Mouse (Mus musculus): Measurements from ENCODE around the gene Pdk4. TPM values are rescaled to one million over a fixed set of nuclear protein-coding genes. Genes with fewer than 3 reads are reported as not detected.
A peak's percentile ranks its signal among the peaks of the same experiment; 100 is the strongest.

The Pdk4 gene
- 6.0 TPM for polyA plus RNA-seq (2021)

DNA sequence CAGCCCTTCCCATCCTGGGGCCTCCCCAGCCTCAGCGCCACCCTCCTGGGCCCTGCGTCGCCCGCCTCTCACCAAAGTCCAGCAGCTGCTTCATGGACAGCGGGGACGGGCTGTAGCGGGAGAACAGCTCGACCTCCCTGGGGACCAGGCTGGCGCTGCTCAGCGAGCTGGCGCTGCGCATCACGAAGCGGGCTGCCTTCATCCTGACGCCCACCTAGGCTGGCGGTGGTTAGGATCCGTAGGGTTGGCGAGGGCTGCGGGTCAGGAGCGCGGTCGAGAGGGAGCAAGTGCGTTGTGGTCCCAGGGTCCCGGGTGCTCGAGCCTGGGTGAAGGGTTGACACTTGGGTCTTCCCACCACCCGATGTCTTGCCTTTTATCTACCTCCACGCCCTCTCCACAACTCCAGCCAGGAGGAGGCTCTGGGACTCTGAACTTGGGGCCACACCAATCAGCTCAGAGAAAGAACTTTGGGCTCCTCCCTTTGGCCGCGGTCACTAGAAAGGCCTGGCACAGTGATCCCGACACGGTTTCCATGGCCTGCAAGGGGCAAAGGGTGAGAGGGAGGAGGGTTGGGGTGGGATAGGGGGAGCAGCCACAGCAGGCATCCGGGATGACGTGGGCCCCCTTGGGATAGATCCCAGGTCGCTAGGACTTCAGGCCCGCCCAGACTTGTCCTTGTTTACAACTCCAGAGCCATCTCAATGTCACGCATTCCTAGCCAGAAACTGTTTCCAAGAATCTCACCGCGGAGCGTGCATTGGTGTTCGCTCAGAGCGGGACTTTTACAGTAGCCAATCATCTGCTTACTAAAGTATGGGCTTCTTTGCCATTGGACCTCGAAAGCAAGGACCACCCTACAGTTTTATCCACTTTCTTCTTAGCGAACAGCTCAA lies at the start of gene Pdk4:
TSS of gene Pdk4 (minus strand) at position 349 of the 893 bp plus-strand sequence.
- H3K27me3 ChIP-seq = no peaks in the 10 kb centered on the region
- ChIA-PET POLR2A (no interaction called here), CTCF (interaction anchor here (1.1 kb wide), 1 partner anchor 10 kb away, joined by 4 read pairs; no protein-coding TSS in a partner anchor)
- TF ChIP-seq CTCF (IDR thresholded peaks at IDR 0.05) = no peak
- ATAC-seq (peak; percentile 98), DNase-seq (ENCODE audit: low read depth, low spot score) (peak; percentile 79)
- in situ Hi-C loops (cut with MboI; ENCODE audit: low pct_unique_long_range_greater_than_20kb) = no loop called here

DNA sequence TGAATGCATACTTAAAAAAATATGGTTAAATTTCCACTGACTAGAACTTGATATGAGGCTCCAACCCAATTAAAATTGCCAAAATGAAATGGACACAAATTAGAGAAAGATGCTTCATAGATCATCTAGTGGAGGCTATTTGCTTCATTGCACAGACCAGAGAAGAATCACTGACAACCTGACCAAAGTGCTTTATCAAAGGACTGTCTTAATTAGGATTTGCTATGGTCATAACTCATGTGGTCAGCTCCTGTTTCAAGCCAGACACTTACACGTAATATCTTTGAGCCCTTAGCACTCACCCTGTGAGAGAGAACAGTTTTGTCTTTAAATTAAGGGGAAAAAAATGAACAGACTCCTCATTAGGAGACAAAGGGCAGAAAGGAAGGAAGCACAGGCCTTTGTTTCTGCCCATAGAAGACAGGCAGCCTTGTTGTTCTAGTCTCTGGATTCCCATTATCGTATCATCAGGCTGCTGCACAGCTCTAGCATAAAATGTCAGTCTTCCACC lies 41.8 kb upstream of the Pdk4 start:
- DNase-seq (ENCODE audit: low read depth, low spot score) (no peak), ATAC-seq (no peak)
- POLR2A ChIA-PET = no interaction called here
- H3K27me3 ChIP-seq = peaks cover 19% of the 10 kb centered on the region
- in situ Hi-C loops (cut with MboI; ENCODE audit: low pct_unique_long_range_greater_than_20kb) = no loop called here
- CTCF ChIA-PET = no interaction called here
- TF ChIP-seq CTCF (IDR thresholded peaks at IDR 0.05) = no peak

DNA sequence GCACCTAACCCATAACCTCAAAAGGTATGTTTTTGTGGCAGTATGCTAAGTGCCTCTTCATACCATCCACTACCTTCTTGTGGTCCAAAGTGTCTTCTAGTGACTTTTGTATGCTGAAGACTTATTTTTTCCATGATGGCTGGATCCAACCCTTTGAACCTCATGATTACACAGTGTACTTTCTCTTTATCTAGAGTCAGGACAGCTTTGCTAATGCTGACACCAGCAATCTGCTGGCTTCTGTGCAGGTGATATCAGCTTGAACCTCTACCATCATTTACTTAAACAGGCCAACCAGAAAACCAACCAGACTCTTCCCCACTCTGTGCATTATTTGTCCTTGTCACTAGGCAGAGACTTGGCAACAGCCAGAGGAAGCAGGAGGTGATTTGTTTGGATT lies 39.6 kb upstream of the Pdk4 start:
- TF ChIP-seq CTCF (IDR thresholded peaks at IDR 0.05) = no peak
- in situ Hi-C loops (cut with MboI; ENCODE audit: low pct_unique_long_range_greater_than_20kb) = no loop called here
- ChIA-PET CTCF (interaction anchor here (1.2 kb wide), 1 partner anchor 14 kb away, joined by 3 read pairs; no protein-coding TSS in a partner anchor), POLR2A (no interaction called here)
- ATAC-seq (no peak), DNase-seq (ENCODE audit: low read depth, low spot score) (no peak)
- H3K27me3 ChIP-seq = peaks cover 24% of the 10 kb centered on the region

DNA sequence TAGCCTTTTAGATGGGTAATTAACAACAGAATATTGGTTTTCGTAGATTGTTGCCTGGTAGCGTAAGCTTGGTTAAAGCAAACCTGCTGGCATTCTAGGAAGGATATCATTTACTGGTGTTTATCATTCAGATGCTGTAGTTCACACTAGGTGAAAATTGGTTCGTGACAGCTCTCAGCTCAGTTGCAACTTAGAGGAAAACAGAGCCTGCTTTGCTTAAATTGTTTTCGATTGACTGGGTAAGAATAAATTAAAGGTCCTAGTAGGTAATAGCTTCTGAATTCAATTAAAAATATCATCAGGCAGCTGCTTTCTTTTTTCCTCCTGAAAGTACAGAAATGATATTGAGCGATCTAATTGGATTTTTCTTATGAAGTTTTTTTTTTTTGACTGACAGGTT lies 21.0 kb upstream of the Pdk4 start:
- DNase-seq (ENCODE audit: low read depth, low spot score) (no peak), ATAC-seq (no peak)
- TF ChIP-seq CTCF (IDR thresholded peaks at IDR 0.05) = no peak
- peaks cover 2% of the 10 kb centered on the region for H3K27me3 ChIP-seq
- in situ Hi-C loops (cut with MboI; ENCODE audit: low pct_unique_long_range_greater_than_20kb) = no loop called here
- ChIA-PET CTCF (interaction anchor here (2.7 kb wide), 1 partner anchor 10 kb away, joined by 6 read pairs; no protein-coding TSS in a partner anchor), POLR2A (no interaction called here)

DNA sequence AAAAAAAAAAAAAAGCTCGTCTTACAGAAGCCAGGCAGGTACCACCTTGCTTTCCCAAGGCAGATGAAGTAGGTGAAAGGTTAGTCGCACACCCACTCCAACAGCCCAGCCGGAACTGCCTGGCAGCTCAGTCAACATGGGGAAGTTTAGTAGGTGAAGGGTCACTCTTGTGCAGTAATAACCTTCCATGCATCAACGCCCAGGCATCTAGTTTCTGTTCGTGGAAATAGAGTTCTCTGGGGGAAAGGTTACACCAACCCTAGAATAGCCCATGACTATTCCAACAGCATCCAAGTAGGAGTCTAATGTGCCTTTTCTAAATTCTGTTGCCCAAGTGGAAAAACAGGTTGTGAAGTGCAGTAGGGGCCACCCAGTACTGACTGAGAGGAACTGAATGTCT lies 13.6 kb upstream of the Pdk4 start:
- ChIA-PET CTCF (no interaction called here), POLR2A (no interaction called here)
- DNase-seq (ENCODE audit: low read depth, low spot score) = peak; percentile 72
- no peaks in the 10 kb centered on the region for H3K27me3 ChIP-seq
- ATAC-seq = peak; percentile 77
- in situ Hi-C loops (cut with MboI; ENCODE audit: low pct_unique_long_range_greater_than_20kb) = loop anchor here (5.0 kb wide), 1 partner anchor 92 kb away; no protein-coding TSS in a partner anchor
- TF ChIP-seq CTCF (IDR thresholded peaks at IDR 0.05) = no peak

DNA sequence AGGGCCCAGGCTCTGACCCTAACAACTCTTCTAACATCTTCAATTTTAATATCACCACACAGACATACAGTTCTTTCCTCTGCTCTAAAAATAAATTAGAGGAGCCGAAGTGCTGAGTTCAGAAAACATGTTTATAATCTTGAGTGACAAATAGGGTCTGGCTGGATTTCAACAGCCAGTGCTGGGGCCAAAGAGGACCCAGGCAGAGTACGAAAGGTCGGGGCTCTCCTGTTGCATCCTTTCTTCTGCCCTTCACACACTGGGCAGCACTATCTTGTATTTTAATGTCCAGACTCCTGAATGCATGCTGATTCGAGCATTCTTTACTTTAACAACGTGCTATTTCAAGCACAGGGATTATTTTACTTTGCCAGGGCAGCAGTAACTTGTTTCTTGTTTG lies 13.2 kb upstream of the Pdk4 start:
- TF ChIP-seq CTCF (IDR thresholded peaks at IDR 0.05) = no peak
- CTCF ChIA-PET = no interaction called here
- no peak for DNase-seq (ENCODE audit: low read depth, low spot score)
- in situ Hi-C loops (cut with MboI; ENCODE audit: low pct_unique_long_range_greater_than_20kb) = no loop called here
- POLR2A ChIA-PET = no interaction called here
- H3K27me3 ChIP-seq = no peaks in the 10 kb centered on the region
- ATAC-seq = peak; percentile 42

DNA sequence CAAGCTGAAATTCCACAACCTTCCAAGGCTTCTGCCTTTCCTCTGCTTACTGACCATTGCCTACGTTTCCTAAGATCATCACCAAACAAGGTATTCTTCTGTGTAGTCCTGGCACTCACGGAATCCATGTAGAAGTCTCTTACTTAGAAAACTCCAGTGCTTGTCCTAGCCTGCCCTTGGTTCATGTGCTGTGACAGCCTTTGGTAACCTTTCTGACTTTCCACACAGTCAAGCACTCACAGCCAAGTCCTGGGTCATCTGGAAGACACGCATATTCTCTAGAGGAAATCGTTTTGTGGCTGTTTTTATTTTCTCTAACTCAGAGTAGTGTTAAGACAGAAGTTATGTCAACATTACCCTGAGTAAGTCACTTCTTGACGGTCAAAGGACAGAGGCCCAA lies 11.7 kb upstream of the Pdk4 start:
- CTCF ChIA-PET = no interaction called here
- DNase-seq (ENCODE audit: low read depth, low spot score) (no peak), ATAC-seq (no peak)
- in situ Hi-C loops (cut with MboI; ENCODE audit: low pct_unique_long_range_greater_than_20kb) = no loop called here
- POLR2A ChIA-PET = no interaction called here
- TF ChIP-seq CTCF (IDR thresholded peaks at IDR 0.05) = no peak
- H3K27me3 ChIP-seq = no peaks in the 10 kb centered on the region

DNA sequence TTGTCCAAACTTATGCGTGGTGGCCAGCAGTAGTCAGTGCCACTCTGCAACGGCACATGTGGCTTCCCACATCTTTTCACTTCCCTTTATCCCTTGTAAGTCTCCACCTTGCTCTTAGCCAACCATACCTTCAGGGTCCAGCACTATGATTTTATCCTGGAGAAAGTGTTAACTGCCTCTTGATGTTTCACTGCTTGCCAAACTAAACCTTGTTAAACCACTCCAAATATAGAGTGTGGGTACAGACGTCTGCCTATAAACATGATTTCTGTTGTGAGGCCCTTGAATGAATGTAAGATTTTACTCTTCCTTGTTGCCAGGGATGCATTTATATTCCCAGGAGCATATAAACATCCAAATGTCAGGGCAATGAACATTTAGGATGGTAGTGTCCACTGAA lies 10.2 kb upstream of the Pdk4 start:
- no peak for ATAC-seq
- CTCF ChIA-PET = no interaction called here
- TF ChIP-seq CTCF (IDR thresholded peaks at IDR 0.05) = no peak

DNA sequence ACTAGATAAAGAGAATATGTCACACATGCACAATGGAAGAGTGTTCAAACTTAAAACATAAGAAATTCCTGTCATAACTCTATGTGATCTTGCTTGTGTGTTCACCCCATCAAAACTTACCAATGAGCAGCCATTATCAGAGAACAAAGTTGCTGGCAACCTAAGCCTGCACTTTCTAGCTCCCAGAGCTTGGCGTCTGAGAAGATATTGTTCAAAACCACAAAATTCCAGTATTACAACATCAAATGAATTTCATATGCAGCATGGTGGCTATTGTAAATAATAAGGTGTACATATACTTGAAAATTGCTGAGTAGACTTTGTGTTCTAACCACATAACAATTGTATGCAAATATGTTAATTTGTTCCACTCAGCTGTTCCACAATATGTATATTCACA lies 6.7 kb upstream of the Pdk4 start:
- DNase-seq (ENCODE audit: low read depth, low spot score) (no peak), ATAC-seq (no peak)
- no peak for TF ChIP-seq CTCF (IDR thresholded peaks at IDR 0.05)
- no peaks in the 10 kb centered on the region for H3K27me3 ChIP-seq
- ChIA-PET CTCF (no interaction called here), POLR2A (no interaction called here)
- in situ Hi-C loops (cut with MboI; ENCODE audit: low pct_unique_long_range_greater_than_20kb) = loop anchor here (5.0 kb wide), 1 partner anchor 56 kb away; no protein-coding TSS in a partner anchor

More for the DNA sequence above, 10.2 kb upstream of the Pdk4 start:
- no peak for DNase-seq (ENCODE audit: low read depth, low spot score)
- in situ Hi-C loops (cut with MboI; ENCODE audit: low pct_unique_long_range_greater_than_20kb) = no loop called here
- no peaks in the 10 kb centered on the region for H3K27me3 ChIP-seq
- POLR2A ChIA-PET = no interaction called here

DNA sequence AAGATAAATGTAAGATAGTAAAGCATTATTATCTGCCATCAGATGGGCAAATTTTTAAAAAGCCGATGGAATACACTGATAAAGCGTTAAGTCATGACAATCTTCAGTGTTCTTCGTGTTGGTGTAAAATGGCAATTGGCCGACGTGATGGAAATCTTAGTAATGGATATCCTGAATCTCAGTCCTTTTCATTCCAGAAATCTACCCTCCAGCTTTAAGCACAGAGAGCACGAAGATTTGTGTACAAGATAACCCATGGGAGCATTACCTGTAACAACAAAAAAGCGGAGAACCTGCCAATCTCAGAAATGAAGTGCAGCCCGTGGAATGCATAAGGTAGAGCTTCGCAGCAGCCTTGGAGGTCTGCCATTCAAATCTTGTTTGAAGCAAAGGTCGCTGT lies 5.4 kb upstream of the Pdk4 start:
- TF ChIP-seq CTCF (IDR thresholded peaks at IDR 0.05) = no peak
- POLR2A ChIA-PET = no interaction called here
- in situ Hi-C loops (cut with MboI; ENCODE audit: low pct_unique_long_range_greater_than_20kb) = loop anchor here (5.0 kb wide), 1 partner anchor 54 kb away; no protein-coding TSS in a partner anchor

DNA sequence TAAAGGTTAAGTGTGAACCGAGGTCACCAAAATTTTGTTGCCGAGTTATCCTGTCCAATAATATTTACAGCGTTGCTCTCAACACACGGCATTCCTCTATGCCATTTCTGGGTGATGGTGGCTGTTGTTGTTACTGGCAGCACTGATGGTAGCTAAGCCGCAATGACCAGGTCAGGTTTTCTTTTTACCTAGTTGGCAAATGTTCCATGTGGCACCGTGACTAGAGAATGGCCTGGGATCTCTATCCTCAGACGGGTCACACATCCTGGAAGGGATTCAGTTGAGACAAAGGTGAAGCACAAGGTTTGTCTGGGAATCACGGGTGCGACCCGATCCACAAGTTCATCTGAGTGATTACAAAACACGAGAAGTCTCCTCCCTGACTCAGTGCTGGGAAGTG lies 2.6 kb upstream of the Pdk4 start:
- TF ChIP-seq CTCF (IDR thresholded peaks at IDR 0.05) = no peak
- no peaks in the 10 kb centered on the region for H3K27me3 ChIP-seq
- ATAC-seq = no peak
- ChIA-PET POLR2A (no interaction called here), CTCF (no interaction called here)
- in situ Hi-C loops (cut with MboI; ENCODE audit: low pct_unique_long_range_greater_than_20kb) = no loop called here
- no peak for DNase-seq (ENCODE audit: low read depth, low spot score)

More for the DNA sequence above, 5.4 kb upstream of the Pdk4 start:
- ATAC-seq (no peak), DNase-seq (ENCODE audit: low read depth, low spot score) (no peak)
- CTCF ChIA-PET = no interaction called here
- no peaks in the 10 kb centered on the region for H3K27me3 ChIP-seq
